Mouse (Mus musculus) embryonic facial prominence, embryonic 13.5 days (tissue): Measurements from ENCODE around the gene Evx1. TPM values are rescaled to one million over a fixed set of nuclear protein-coding genes. Genes with fewer than 3 reads are reported as not detected.

Experiments used
- ATAC-seq: fragments of 200-750 bp; cut with Nextera tagmentation; 2 replicates; pipeline ENCODE4 v1.8.0; 2017; ENCODE audit warnings: low read depth; ENCODE audit not compliant: insufficient number of reproducible peaks, insufficient read depth, low FRiP score, low TSS enrichment
- H3K27ac ChIP-seq: fragments of 300-500 bp; sonication (generic); 2 replicates; pipeline ENCODE4 v1.5.1; 2015; ENCODE audit warnings: moderate library complexity, mild to moderate bottlenecking, inconsistent platforms
- H3K27me3 ChIP-seq: fragments of 300-500 bp; sonication (generic); 2 replicates; pipeline ENCODE4 v1.6.1; 2015; ENCODE audit warnings: mild to moderate bottlenecking, inconsistent platforms
- H3K36me3 ChIP-seq: fragments of 300-500 bp; sonication (generic); 2 replicates; pipeline ENCODE4 v1.6.1; 2015; ENCODE audit warnings: mild to moderate bottlenecking, inconsistent platforms
- H3K4me1 ChIP-seq: fragments of 300-500 bp; sonication (generic); 2 replicates; pipeline ENCODE4 v1.6.1; 2015; ENCODE audit warnings: inconsistent platforms
- H3K4me2 ChIP-seq: fragments of 300-500 bp; sonication (generic); 2 replicates; pipeline ENCODE4 v1.6.1; 2015; ENCODE audit warnings: moderate library complexity, mild to moderate bottlenecking, inconsistent platforms
- H3K4me3 ChIP-seq: fragments of 300-500 bp; sonication (generic); 2 replicates; pipeline ENCODE4 v1.5.1; 2015; ENCODE audit warnings: mild to moderate bottlenecking, inconsistent platforms
- H3K9ac ChIP-seq: fragments of 300-500 bp; sonication (generic); 2 replicates; pipeline ENCODE4 v1.6.1; 2015; ENCODE audit warnings: mild to moderate bottlenecking, inconsistent platforms
- H3K9me3 ChIP-seq: fragments of 300-500 bp; sonication (generic); 2 replicates; pipeline ENCODE4 v1.6.1; 2016; ENCODE audit warnings: inconsistent platforms
- WGBS: fragments of 180-500 bp; shearing (Covaris S2); methylation state at CpG from one replicate; pipeline ENCODE4 v1.1.7; 2015; ENCODE audit warnings: mixed read lengths; 5-methylcytosine and 5-hydroxymethylcytosine counted together
- polyA plus RNA-seq: library from polyadenylated mRNA; unstranded; fragments of >200 nt; fragmentation: Nextera tagmentation; extraction: Ambion mirVana; gene quantifications from 2 replicates; pipeline ENCODE4 v1.2.1, GENCODE M21; 2015

The Evx1 gene
- polyA plus RNA-seq, 1 experiment from 2014 or later: not detected

DNA sequence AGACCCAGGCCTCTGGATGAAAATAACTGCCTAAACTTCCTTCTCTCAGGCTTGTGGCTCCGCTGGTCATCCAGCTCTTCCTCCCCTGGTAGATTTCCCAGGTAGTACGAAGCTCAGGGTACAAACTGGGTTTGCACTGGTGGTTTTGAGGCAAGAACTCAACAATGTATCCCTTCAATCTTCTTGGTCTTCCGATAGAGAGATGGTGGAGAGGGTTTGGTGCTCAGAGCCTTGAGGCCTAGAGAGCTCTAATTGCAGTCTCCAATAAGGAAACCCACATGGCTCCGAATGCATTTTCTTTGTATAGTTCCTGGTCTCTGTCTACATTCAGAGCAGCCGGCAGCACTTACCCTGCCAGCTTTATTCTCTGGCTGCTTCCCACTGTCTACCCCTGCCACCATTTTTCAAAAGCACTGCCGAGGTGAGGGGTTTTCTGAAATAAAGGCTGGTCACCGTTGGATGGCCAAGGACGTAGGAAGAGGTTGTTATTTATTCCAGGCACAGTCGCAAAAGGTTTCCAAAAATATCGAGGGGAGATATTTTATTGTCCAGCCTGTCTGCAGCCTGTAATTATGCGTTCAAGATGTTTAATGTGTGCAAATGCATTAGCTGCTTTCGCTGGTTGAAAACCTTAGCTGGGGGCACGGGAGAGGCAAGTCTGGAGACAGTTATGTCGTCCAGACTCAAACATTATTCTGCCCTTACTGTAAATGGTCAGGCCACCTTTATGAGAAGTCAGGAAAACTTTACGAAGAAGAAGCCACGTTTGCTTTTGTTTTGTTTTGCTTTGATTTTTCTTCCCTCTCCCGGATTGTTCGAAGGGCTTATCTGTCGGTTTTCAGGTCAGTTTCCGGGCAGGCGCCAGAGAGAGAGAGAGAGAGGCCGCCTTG is 40.3 kb upstream of the Evx1 start:
- Histone ChIP-seq H3K27me3 (peaks cover 99% of the 10 kb centered on the region), H3K9ac (no peak overlapping the region), H3K4me1 (0 out of 2 replicates have a peak, but pooled peaks cover 2% of the 10 kb centered on the region), H3K4me2 (no peak overlapping the region), H3K9me3 (no peaks in the 10 kb centered on the region), H3K27ac (no peak overlapping the region), H3K36me3 (no peaks in the 10 kb centered on the region), H3K4me3 (no peak overlapping the region)
- ATAC-seq: no peak
- 4% methylated on average over 22 of the region's 22 CpGs for WGBS

DNA sequence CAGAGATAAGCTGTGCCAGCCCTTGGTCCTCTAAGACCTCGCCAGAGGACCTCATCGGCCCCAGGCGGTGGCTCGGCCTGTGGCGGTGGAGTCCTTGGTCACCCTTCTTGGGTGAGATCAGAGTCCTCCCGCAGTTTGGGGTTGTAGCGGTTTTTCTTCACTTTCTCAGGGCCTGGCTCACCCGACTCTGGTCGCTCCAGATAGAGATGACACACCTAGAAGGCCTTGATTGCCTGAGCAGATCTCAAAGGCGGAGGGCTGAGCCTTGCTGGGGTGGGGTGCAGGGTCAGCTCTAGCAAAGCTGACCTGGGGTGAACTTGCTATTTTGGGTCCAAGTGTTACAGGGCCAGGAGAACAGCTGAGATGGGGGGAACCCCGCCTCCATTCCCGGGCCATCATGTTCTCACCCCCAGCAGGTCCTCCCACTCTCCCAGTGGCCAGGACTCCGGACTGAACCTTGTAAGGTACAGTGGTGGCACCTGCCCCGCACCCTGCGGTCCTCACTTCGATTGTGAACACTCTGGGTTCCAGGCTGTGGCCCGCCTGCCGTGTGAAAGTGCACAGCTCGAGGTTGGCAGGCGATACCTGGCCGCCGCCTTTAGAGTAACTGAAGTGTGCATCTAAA is 39.5 kb upstream of the Evx1 start:
- 3% methylated on average over 22 of the region's 22 CpGs for WGBS
- Histone ChIP-seq H3K4me2 (no peak overlapping the region), H3K9me3 (no peaks in the 10 kb centered on the region), H3K4me1 (0 out of 2 replicates have a peak, but pooled peaks cover 2% of the 10 kb centered on the region), H3K9ac (no peak overlapping the region), H3K27ac (no peak overlapping the region), H3K4me3 (no peak overlapping the region), H3K36me3 (no peaks in the 10 kb centered on the region), H3K27me3 (peaks cover 98% of the 10 kb centered on the region)
- ATAC-seq: no peak

DNA sequence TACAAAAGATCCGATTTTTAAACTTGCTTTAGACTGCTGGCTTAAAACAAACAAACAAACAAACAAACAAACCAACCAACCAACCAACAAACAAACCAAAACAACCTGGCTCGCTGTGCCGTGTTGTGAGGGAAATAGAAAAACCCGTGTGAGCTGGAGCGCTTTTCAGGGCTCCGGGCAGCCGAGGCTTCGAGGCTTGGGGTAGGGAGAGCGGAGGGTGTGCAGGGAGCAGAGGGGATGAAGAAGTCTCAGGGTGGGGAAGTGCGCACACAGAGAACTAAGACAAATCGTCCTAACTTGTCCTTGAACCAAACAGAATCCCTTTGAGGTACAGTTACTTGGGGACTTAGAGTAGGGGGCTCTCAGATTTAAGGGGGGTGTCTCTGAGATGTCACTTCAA is 38.7 kb upstream of the Evx1 start:
- 1% methylated on average over 11 of the region's 11 CpGs for WGBS
- ATAC-seq: no peak
- H3K4me3 ChIP-seq: no peak overlapping the region
- H3K4me2 ChIP-seq: no peak overlapping the region
- no peaks in the 10 kb centered on the region for H3K9me3 ChIP-seq
- H3K27ac ChIP-seq: no peak overlapping the region
- 0 out of 2 replicates have a peak, but pooled peaks cover 2% of the 10 kb centered on the region for H3K4me1 ChIP-seq
- H3K36me3 ChIP-seq: no peaks in the 10 kb centered on the region
- no peak overlapping the region for H3K9ac ChIP-seq
- H3K27me3 ChIP-seq: peaks cover 98% of the 10 kb centered on the region

DNA sequence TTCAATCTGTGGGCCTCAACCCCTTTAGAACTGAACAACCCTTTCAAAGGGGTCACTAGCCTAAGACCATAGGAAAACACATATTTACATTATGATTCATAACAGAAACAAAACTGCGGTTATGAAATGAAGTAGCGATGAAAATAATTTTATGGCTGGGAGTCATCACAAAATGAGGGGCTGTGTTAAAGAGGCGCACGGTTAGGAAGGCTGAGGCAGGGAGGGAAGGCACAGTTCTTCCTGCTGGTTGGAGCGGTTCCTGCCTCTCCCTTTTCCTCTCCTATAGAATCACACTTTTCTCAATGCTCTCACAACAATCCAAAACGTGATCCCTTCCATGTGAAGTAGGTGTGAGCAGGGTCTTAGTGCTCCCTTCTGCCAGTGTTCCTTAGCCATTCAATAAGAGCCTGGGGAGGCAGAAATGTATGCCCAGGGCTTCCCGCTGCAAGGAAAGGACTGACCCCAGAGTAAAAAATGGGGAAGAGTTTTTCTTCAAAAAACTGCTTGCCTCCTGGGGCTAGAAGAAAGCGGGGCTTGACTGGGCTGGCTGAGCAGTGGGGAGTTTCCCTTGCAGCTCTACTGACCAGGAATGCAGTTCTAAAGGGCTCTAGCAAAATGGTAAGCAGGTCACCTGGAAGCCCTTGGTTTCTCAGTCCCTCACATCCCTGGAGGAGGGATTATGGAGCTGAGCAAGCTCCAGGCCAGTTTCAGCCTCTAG is 37.6 kb upstream of the Evx1 start:
- Histone ChIP-seq H3K27me3 (peaks cover 97% of the 10 kb centered on the region), H3K36me3 (no peaks in the 10 kb centered on the region), H3K4me1 (0 out of 2 replicates have a peak, but pooled peaks cover 2% of the 10 kb centered on the region), H3K9me3 (no peaks in the 10 kb centered on the region), H3K9ac (no peak overlapping the region), H3K27ac (no peak overlapping the region), H3K4me3 (no peak overlapping the region), H3K4me2 (no peak overlapping the region)
- whole genome bisulfite sequencing: 8% methylated on average over 8 of the region's 8 CpGs
- ATAC-seq: no peak

DNA sequence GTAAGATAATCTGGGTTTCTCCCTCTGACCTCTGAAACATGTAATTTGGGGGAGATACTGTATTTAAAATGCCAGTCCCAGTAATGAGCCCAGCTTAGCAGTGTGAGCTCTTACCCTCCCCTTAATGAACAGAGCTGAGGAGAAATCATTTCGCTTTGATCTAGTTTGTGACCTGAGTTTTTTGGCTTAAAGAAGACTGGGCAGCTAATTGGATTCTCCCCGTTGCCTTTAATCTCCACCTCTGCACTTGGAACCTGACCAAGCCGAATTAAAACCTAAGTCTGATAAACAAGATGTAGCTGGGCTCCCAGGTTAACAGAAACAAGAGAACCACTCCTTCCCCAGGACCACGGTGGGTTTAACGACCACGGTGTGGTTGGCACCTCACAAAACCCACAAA is 36.9 kb upstream of the Evx1 start:
- Histone ChIP-seq H3K4me1 (0 out of 2 replicates have a peak, but pooled peaks cover 2% of the 10 kb centered on the region), H3K4me2 (no peak overlapping the region), H3K9ac (no peak overlapping the region), H3K4me3 (no peak overlapping the region), H3K27ac (no peak overlapping the region), H3K9me3 (no peaks in the 10 kb centered on the region), H3K36me3 (no peaks in the 10 kb centered on the region), H3K27me3 (peaks cover 97% of the 10 kb centered on the region)
- 4% methylated on average over 6 of the region's 6 CpGs for WGBS
- no peak for ATAC-seq

DNA sequence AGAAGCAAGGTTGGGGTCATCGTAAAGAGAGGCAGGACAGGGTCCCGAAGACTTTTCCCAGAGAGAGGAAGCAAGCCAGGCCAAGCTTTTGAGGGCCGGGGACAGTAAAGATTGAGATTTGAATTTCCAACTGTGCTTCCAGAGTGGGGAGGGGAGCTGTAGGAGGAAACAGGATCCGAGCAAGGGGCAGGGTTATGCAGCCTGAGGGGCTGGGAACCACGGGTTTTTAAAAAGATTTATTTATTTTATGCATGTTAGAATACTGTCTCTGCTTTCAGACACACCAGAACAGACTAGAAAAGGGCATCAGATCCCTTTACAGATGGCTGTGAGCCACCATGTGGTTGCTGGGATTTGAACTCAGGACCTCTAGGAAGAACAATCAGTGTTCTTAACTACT is 36.4 kb upstream of the Evx1 start:
- no peak overlapping the region for H3K27ac ChIP-seq
- no peaks in the 10 kb centered on the region for H3K9me3 ChIP-seq
- no peak overlapping the region for H3K4me3 ChIP-seq
- no peak overlapping the region for H3K9ac ChIP-seq
- no peaks in the 10 kb centered on the region for H3K36me3 ChIP-seq
- H3K4me2 ChIP-seq: no peak overlapping the region
- 0 out of 2 replicates have a peak, but pooled peaks cover 2% of the 10 kb centered on the region for H3K4me1 ChIP-seq
- no peak for ATAC-seq
- 5% methylated on average over 5 of the region's 5 CpGs for WGBS
- H3K27me3 ChIP-seq: peaks cover 97% of the 10 kb centered on the region

DNA sequence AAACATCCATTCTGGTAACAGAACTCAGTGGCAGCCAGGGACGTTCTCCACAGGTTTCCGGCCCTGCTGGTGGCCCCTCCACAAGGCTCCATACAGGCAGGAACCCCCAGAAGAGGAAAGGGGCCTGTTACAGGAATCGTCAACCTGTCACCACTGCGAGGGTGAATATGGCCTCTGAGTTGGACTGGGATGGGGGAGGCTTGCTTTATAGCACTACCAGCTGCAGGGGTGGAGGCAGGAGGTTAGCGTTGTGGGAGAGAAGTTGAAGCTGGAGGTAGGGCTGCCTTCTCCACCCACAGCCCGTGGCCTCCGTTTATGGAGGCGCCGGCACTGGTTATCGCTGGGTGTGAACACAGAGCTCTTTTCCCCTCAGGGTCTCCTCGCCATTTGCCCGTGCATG is 32.2 kb upstream of the Evx1 start:
- Histone ChIP-seq H3K27ac (no peak overlapping the region), H3K4me3 (no peak overlapping the region), H3K27me3 (peaks cover 88% of the 10 kb centered on the region), H3K36me3 (no peaks in the 10 kb centered on the region), H3K4me1 (no peaks in the 10 kb centered on the region), H3K9me3 (no peaks in the 10 kb centered on the region), H3K9ac (no peak overlapping the region), H3K4me2 (no peak overlapping the region)
- 57% methylated on average over 12 of the region's 12 CpGs for WGBS
- ATAC-seq: no peak

DNA sequence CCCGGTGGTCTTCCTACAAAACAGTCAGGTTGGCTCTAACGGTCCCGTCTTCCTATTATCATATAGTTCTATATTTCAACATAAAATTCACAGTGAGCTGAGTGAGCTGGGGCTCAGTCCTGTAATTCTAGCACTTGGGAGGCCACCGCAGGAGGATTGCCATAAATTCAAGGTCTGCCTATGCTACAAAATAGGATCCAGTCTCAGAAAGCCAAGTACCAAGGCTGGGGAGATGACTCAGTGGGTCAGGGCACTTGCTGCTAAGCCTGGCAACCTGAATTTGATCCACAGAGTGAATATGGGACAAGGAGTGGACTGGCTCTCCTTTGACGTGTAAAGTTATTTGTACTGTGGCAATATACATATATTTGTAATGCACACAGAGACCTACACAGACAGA is 29.4 kb upstream of the Evx1 start:
- ATAC-seq: no peak
- Histone ChIP-seq H3K9ac (no peak overlapping the region), H3K4me1 (no peaks in the 10 kb centered on the region), H3K27me3 (peaks cover 85% of the 10 kb centered on the region), H3K36me3 (no peaks in the 10 kb centered on the region), H3K4me3 (no peak overlapping the region), H3K9me3 (no peaks in the 10 kb centered on the region), H3K4me2 (no peak overlapping the region), H3K27ac (no peak overlapping the region)
- 81% methylated on average over 5 of the region's 5 CpGs for WGBS

DNA sequence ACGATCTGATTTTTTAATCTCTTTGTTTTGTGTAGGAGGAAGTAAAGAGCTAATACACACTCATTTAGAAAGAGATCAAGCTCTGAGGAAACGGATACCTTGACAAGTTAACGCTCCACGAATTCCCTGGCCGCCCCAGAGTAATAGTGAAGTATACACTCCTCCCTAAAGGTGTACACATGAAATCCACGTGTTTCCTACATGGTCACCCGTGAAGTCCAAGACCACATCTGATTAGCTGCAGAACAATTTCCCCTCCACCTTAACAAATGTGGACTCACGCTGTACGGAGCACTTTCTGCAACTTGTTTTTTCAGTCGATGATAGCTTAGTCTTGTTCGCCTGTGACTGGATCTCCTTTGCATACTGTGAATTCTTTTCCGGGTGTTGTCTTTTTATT is 23.1 kb upstream of the Evx1 start:
- Histone ChIP-seq H3K27me3 (peaks cover 91% of the 10 kb centered on the region), H3K4me3 (no peak overlapping the region), H3K4me2 (no peak overlapping the region), H3K4me1 (peaks cover 9% of the 10 kb centered on the region), H3K9me3 (no peaks in the 10 kb centered on the region), H3K27ac (no peak overlapping the region), H3K9ac (no peak overlapping the region), H3K36me3 (no peaks in the 10 kb centered on the region)
- WGBS: 16% methylated on average over 12 of the region's 12 CpGs
- no peak for ATAC-seq

DNA sequence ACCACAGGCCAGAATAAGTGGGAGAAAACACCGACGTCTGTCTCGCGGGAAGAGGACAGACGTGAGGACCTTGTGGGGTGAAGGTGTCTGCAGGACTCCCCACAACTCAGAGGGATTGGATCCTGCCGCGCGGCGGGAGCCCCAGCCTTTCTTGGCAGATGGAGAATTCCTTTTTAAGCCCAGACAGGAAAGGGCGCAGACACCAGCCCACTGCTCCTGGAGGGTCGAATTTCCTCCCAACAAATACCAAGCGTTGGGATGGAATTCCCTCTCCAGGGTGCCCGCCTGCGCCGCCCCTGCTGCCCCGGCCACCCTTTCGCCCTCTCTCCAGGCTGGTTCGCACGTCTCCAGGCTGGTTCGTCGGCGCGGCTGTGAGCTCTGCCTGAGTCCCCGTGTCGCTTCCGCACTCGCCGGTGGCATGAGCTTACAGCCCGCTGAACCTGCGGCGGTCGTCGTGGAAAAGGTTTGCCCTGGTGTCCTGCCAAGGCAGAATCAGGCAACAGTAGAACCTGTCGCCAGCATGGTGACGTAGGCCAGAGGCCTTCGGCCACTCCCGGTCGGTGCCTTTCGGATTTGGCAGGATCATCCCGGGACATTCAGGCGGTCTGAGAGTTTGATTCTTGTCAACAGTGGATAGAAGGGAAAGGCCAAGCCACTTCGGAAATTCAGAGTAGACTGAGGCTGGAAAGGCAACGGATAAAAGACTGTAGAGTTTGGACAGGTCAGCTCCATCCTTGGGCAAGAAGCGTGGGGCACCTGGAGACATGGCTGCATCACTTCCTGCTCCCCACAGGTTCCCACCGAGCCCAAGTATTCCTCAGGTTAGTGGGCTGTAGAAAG is 22.1 kb upstream of the Evx1 start:
- ATAC-seq: no peak
- Histone ChIP-seq H3K9me3 (no peaks in the 10 kb centered on the region), H3K4me2 (peak overlapping the region; percentile 56), H3K4me1 (peaks cover 9% of the 10 kb centered on the region), H3K27ac (no peak overlapping the region), H3K27me3 (peaks cover 92% of the 10 kb centered on the region), H3K4me3 (peak overlapping the region; percentile 32), H3K36me3 (no peaks in the 10 kb centered on the region), H3K9ac (peak overlapping the region; percentile 49)
- 2% methylated on average over 45 of the region's 45 CpGs for WGBS

DNA sequence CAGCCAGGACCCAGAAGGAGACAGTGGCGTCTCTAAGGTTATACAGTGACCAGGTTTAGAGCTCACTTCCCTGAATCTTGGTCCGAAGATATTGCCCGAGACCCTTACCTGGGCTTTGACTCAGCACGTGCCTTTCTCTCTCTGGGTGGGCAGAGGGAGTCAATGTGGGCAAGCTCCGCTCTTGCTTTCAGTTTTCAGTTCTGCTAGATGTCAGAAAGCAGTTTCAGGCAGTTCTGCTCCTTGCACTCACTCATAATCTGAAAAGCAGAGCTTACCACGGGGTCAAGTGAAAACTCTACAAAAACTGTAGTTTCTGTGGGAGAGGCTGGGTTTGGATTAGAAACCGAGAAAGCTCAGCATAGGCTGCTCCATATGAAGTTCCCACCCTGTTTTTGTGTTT is 21.0 kb upstream of the Evx1 start:
- no peaks in the 10 kb centered on the region for H3K36me3 ChIP-seq
- ATAC-seq: no peak
- no peak overlapping the region for H3K4me2 ChIP-seq
- H3K4me3 ChIP-seq: no peak overlapping the region
- H3K27ac ChIP-seq: no peak overlapping the region
- peaks cover 93% of the 10 kb centered on the region for H3K27me3 ChIP-seq
- H3K4me1 ChIP-seq: peaks cover 9% of the 10 kb centered on the region
- H3K9ac ChIP-seq: no peak overlapping the region
- H3K9me3 ChIP-seq: no peaks in the 10 kb centered on the region
- WGBS: 52% methylated on average over 7 of the region's 7 CpGs
